Mouse (Mus musculus): Measurements from ENCODE around the gene Syne3. TPM values are rescaled to one million over a fixed set of nuclear protein-coding genes. Genes with fewer than 3 reads are reported as not detected.

The Syne3 gene
- polyA plus RNA-seq, 1 experiment: 16.4 TPM

- TF ChIP-seq CTCF (IDR thresholded peaks at IDR 0.05; ENCODE audit: borderline replicate concordance, control insufficient read depth, extremely low read depth, insufficient read depth, low read length, poor library complexity): no peak
- TF ChIP-seq POLR2A (IDR thresholded peaks at IDR 0.05; ENCODE audit: control insufficient read depth, extremely low read depth, insufficient read depth, low read length, poor library complexity): no peak
- WGBS: 95% methylated on average over 12 of the region's 12 CpGs
- Histone ChIP-seq H3K36me3 (ENCODE audit: control insufficient read depth, insufficient read depth, low read length) (no peaks in the 10 kb centered on the region), H3K4me3 (ENCODE audit: control insufficient read depth, insufficient read depth, low read length) (no peak overlapping the region), H3K4me1 (replicated peaks; ENCODE audit: control insufficient read depth, insufficient read depth, low read length) (no peaks in the 10 kb centered on the region), H3K27me3 (ENCODE audit: control insufficient read depth, insufficient read depth, low read length) (no peaks in the 10 kb centered on the region), H3K27ac (ENCODE audit: control insufficient read depth, insufficient read depth, low read length) (no peak overlapping the region)
- no peak for DNase-seq
These were observed 129.2 kb downstream of the Syne3 start for GRCm38 (mm10) chr12:104880367-104880766.

Other genes with a start within 250 kb of the Syne3 start
- 0.75 and 1.0 TPM in 2 replicates for gene Clmn, start 144.7 kb downstream of the Syne3 start, polyA plus RNA-seq (2012; rRNA removed)
- 66.6 and 68.4 TPM in 2 replicates for gene Glrx5, start 22.9 kb upstream of the Syne3 start, polyA plus RNA-seq (2012; rRNA removed)
- not detected in 2 replicates for gene Tcl1b2, start 136.2 kb upstream of the Syne3 start, polyA plus RNA-seq (2012; rRNA removed)
- gene Tcl1b1, start 149.9 kb upstream of the Syne3 start, polyA plus RNA-seq (2012; rRNA removed): not detected in 2 replicates
- 0.12 TPM in 1 of 2 replicates, not detected in the other for gene Tcl1b5, start 166.5 kb upstream of the Syne3 start, polyA plus RNA-seq (2012; rRNA removed)
- not detected in 2 replicates for gene Tcl1b3, start 181.2 kb upstream of the Syne3 start, polyA plus RNA-seq (2012; rRNA removed)
- gene Tcl1b4, start 192.1 kb upstream of the Syne3 start, polyA plus RNA-seq (2012; rRNA removed): not detected in 2 replicates
- 0.18 TPM in 1 of 2 replicates, not detected in the other for gene Tcl1, start 213.0 kb upstream of the Syne3 start, polyA plus RNA-seq (2012; rRNA removed)

Measured in thymus, adult 2 months (tissue).